In the genomic region with DNA sequence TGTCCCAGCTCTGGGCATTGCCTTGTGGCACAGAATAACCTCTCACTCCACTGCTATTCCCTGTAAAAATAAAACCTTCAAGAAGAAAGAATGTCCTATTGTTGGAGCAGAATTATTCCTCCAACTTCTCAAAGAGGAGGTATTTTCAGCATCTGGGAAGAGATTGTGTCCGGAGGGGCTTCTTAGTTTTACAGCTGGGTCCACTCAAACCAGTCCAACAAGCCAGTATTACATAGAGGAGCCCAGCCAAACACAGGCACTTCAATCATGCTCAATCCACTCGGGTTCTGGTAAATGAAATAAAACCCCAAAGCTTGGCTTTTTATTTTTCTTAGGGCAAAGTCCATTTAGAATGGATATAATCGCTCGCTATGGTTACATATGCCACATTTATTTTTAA, we compare ENCODE assay signal across 24 mouse cellular contexts.
A peak's percentile ranks its signal among the peaks of the same experiment; 100 is the strongest.
DNase-seq lines count a peak whose midpoint lies in the region; ATAC-seq and TF ChIP-seq lines count a peak whose summit lies in the region.
"Had no signal": no experiment of that assay in that cellular context is flagged by ENCODE, and none has a peak within 500 bp of the region (broad histone marks: within the 10 kb centered on the region; RNA-seq: fewer than 3 reads in every experiment).

No protein-coding gene starts in this region.

- no peak overlapping the region for H3K4me3 ChIP-seq in forebrain, embryonic 10.5 days
- H3K4me3 ChIP-seq in forebrain, embryonic 14.5 days (ENCODE audit: low read depth, low read length): no peak overlapping the region
- no peak overlapping the region for H3K4me3 ChIP-seq in midbrain, embryonic 10.5 days
- no peak overlapping the region for H3K4me3 ChIP-seq in midbrain, postnatal 0 days (ENCODE audit: low read depth, low read length)
- H3K4me3 ChIP-seq in embryonic facial prominence, embryonic 14.5 days (ENCODE audit: low read depth, low read length): no peak overlapping the region
- no peak overlapping the region for H3K4me3 ChIP-seq in limb, embryonic 10.5 days
- H3K4me3 ChIP-seq: forebrain, embryonic 12.5 days; hindbrain, embryonic 13.5 days had no signal

- ATAC-seq in forebrain, embryonic 14.5 days: no peak
- ATAC-seq in midbrain, postnatal 0 days (ENCODE audit: low FRiP score): no peak
- ATAC-seq in embryonic facial prominence, embryonic 14.5 days (ENCODE audit: low read depth): peak; percentile 48; the same call in 1 of the 2 replicates
- ATAC-seq: activated CD4-positive, CD25-positive, alpha-beta regulatory T cell, adult 4 months; forebrain, embryonic 16.5 days; hindbrain, embryonic 16.5 days; inflammation-experienced regulatory T-cells, adult 6 months; intestine, embryonic 16.5 days had no signal

- no peak overlapping the region for H3K9ac ChIP-seq in forebrain, embryonic 14.5 days (ENCODE audit: low read length)
- no peak overlapping the region for H3K9ac ChIP-seq in midbrain, postnatal 0 days (replicated peaks; ENCODE audit: low read length, poor library complexity, severe bottlenecking)
- H3K9ac ChIP-seq in embryonic facial prominence, embryonic 14.5 days (ENCODE audit: low read depth, low read length): no peak overlapping the region
- H3K9ac ChIP-seq: forebrain, embryonic 12.5 days; hindbrain, embryonic 13.5 days had no signal

- H3K27me3 ChIP-seq in forebrain, embryonic 10.5 days (ENCODE audit: poor library complexity, severe bottlenecking): no peaks in the 10 kb centered on the region
- H3K27me3 ChIP-seq in forebrain, embryonic 14.5 days (replicated peaks; ENCODE audit: control insufficient read depth, insufficient read depth, low read length): no peaks in the 10 kb centered on the region
- 0 out of 2 replicates have a peak, but pooled peaks cover 4% of the 10 kb centered on the region for H3K27me3 ChIP-seq in midbrain, embryonic 10.5 days (ENCODE audit: low read depth, poor library complexity, severe bottlenecking)
- H3K27me3 ChIP-seq in midbrain, postnatal 0 days (ENCODE audit: insufficient read depth, low read length): no peaks in the 10 kb centered on the region
- H3K27me3 ChIP-seq in embryonic facial prominence, embryonic 14.5 days (replicated peaks; ENCODE audit: control insufficient read depth, insufficient read depth, low read length): no peaks in the 10 kb centered on the region
- H3K27me3 ChIP-seq in limb, embryonic 10.5 days (ENCODE audit: low read depth, poor library complexity, severe bottlenecking): no peaks in the 10 kb centered on the region
- H3K27me3 ChIP-seq: forebrain, embryonic 12.5 days; hindbrain, embryonic 13.5 days had no signal

- peaks cover 41% of the 10 kb centered on the region for H3K4me1 ChIP-seq in forebrain, embryonic 10.5 days
- no peaks in the 10 kb centered on the region for H3K4me1 ChIP-seq in forebrain, embryonic 14.5 days (ENCODE audit: control insufficient read depth, insufficient read depth, low read length)
- peaks cover 22% of the 10 kb centered on the region for H3K4me1 ChIP-seq in midbrain, embryonic 10.5 days
- 0 out of 2 replicates have a peak, but pooled peaks cover 3% of the 10 kb centered on the region for H3K4me1 ChIP-seq in midbrain, postnatal 0 days (ENCODE audit: insufficient read depth, low read length)
- peaks cover 29% of the 10 kb centered on the region for H3K4me1 ChIP-seq in embryonic facial prominence, embryonic 14.5 days (ENCODE audit: control insufficient read depth, insufficient read depth, low read length)
- peaks cover 36% of the 10 kb centered on the region for H3K4me1 ChIP-seq in limb, embryonic 10.5 days
- H3K4me1 ChIP-seq: hindbrain, embryonic 13.5 days had no signal

- H3K4me2 ChIP-seq in forebrain, embryonic 14.5 days (ENCODE audit: low read length): no peak overlapping the region
- no peak overlapping the region for H3K4me2 ChIP-seq in midbrain, postnatal 0 days (ENCODE audit: low read depth, low read length, poor library complexity, severe bottlenecking)
- H3K4me2 ChIP-seq in embryonic facial prominence, embryonic 14.5 days (ENCODE audit: low read depth, low read length): peak overlapping the region; percentile 1; the same call in 1 of the 2 replicates
- H3K4me2 ChIP-seq: forebrain, embryonic 12.5 days; heart, embryonic 11.5 days; hindbrain, embryonic 13.5 days had no signal

- H3K36me3 ChIP-seq in forebrain, embryonic 10.5 days (replicated peaks): no peaks in the 10 kb centered on the region
- no peaks in the 10 kb centered on the region for H3K36me3 ChIP-seq in forebrain, embryonic 14.5 days (ENCODE audit: control insufficient read depth, insufficient read depth, low read length)
- no peaks in the 10 kb centered on the region for H3K36me3 ChIP-seq in midbrain, embryonic 10.5 days
- H3K36me3 ChIP-seq in midbrain, postnatal 0 days (ENCODE audit: insufficient read depth, low read length): no peaks in the 10 kb centered on the region
- H3K36me3 ChIP-seq in embryonic facial prominence, embryonic 14.5 days (ENCODE audit: control insufficient read depth, insufficient read depth, low read length): no peaks in the 10 kb centered on the region
- no peaks in the 10 kb centered on the region for H3K36me3 ChIP-seq in limb, embryonic 10.5 days
- H3K36me3 ChIP-seq: forebrain, embryonic 12.5 days; hindbrain, embryonic 13.5 days had no signal

- TF ChIP-seq CTCF in midbrain, postnatal 0 days (IDR thresholded peaks at IDR 0.05): no peak

- DNase-seq in forebrain, embryonic 10.5 days (ENCODE audit: extremely low spot score, low spot score): no peak
- DNase-seq in forebrain, embryonic 14.5 days (ENCODE audit: low spot score): no peak
- DNase-seq in midbrain, embryonic 10.5 days (ENCODE audit: low spot score): no peak
- DNase-seq in midbrain, postnatal 0 days (ENCODE audit: low spot score): no peak
- peak; percentile 56 for DNase-seq in embryonic facial prominence, embryonic 14.5 days (ENCODE audit: low spot score)
- DNase-seq in limb, embryonic 10.5 days (ENCODE audit: low spot score): no peak
- DNase-seq in layer of hippocampus, postnatal 36 days: no peak
- no peak for DNase-seq in adipocyte (ENCODE audit: low spot score)
- DNase-seq: adrenal gland, postnatal 14 days; cerebellum, adult 11 months; cerebellum, adult 2 months; cerebellum, adult 9-11 months; cerebellum, postnatal 25 days; gastrocnemius, postnatal 14 days; heart, adult 11 months; kidney, adult 2 months had no signal

- no peaks in the 10 kb centered on the region for H3K9me3 ChIP-seq in forebrain, embryonic 10.5 days
- no peaks in the 10 kb centered on the region for H3K9me3 ChIP-seq in forebrain, embryonic 14.5 days (replicated peaks; ENCODE audit: control insufficient read depth, low read length)
- no peaks in the 10 kb centered on the region for H3K9me3 ChIP-seq in midbrain, embryonic 10.5 days (replicated peaks)
- 0 out of 2 replicates have a peak, but pooled peaks cover 5% of the 10 kb centered on the region for H3K9me3 ChIP-seq in midbrain, postnatal 0 days (ENCODE audit: low read length)
- H3K9me3 ChIP-seq in embryonic facial prominence, embryonic 14.5 days (ENCODE audit: control insufficient read depth, low read length): no peaks in the 10 kb centered on the region
- H3K9me3 ChIP-seq in limb, embryonic 10.5 days (replicated peaks): no peaks in the 10 kb centered on the region
- H3K9me3 ChIP-seq: forebrain, embryonic 12.5 days; hindbrain, embryonic 13.5 days had no signal

- WGBS in forebrain, embryonic 10.5 days: 74% methylated on average over 4 of the region's 4 CpGs
- 84% methylated on average over 4 of the region's 4 CpGs for WGBS in forebrain, embryonic 14.5 days
- 87% methylated on average over 4 of the region's 4 CpGs for WGBS in midbrain, embryonic 10.5 days
- 60% methylated on average over 4 of the region's 4 CpGs for WGBS in midbrain, postnatal 0 days
- 41% methylated on average over 4 of the region's 4 CpGs for WGBS in embryonic facial prominence, embryonic 14.5 days
- 87% methylated on average over 4 of the region's 4 CpGs for WGBS in limb, embryonic 10.5 days

- H3K27ac ChIP-seq in forebrain, embryonic 10.5 days: peak overlapping the region; percentile 73; the same call in 1 of the 2 replicates
- H3K27ac ChIP-seq in forebrain, embryonic 14.5 days (ENCODE audit: low read depth, low read length): no peak overlapping the region
- H3K27ac ChIP-seq in midbrain, embryonic 10.5 days (replicated peaks): peak overlapping the region; percentile 71
- no peak overlapping the region for H3K27ac ChIP-seq in midbrain, postnatal 0 days (ENCODE audit: low read depth, low read length)
- 0 out of 2 replicates have a peak overlapping the region, but pooled peaks have one; percentile 1 for H3K27ac ChIP-seq in embryonic facial prominence, embryonic 14.5 days (replicated peaks; ENCODE audit: low read depth, low read length)
- peak overlapping the region; percentile 61; the same call in 1 of the 2 replicates for H3K27ac ChIP-seq in limb, embryonic 10.5 days
- H3K27ac ChIP-seq: forebrain, embryonic 12.5 days; hindbrain, embryonic 13.5 days had no signal

Comparison
In these comparisons a context has a peak if more than half of its experiments do, and no peak if none do; other contexts are left out.
1. H3K27ac ChIP-seq: peak in forebrain, embryonic 10.5 days (single experiment), midbrain, embryonic 10.5 days (single experiment), embryonic facial prominence, embryonic 14.5 days (single experiment) and limb, embryonic 10.5 days (single experiment); none in forebrain, embryonic 14.5 days (single experiment) and midbrain, postnatal 0 days (single experiment).